Comparison of ENCODE assay signal across 13 mouse cellular contexts in the genomic region with DNA sequence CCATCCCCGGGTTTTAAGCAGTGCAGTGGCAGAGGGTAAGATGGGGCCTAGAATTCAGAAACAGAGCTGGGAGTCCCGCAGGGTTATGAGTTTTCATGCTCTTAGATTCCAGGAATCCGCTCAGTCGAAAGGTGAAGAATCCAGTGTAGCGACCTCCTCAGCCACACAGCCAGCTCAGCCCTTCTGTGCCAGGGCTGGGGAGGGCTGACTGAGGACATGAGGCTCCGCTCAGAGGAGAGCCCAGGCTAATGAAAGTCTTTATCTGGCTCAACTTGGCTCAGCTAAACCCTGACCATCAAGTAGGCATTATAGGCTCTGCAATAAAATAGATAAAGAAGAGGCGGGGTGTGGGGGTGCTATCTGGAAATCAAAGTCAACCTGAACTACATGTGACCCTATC. TPM values are rescaled to one million over a fixed set of nuclear protein-coding genes. Genes with fewer than 3 reads are reported as not detected.
DNase-seq lines count a peak whose midpoint lies in the region; ATAC-seq and TF ChIP-seq lines count a peak whose summit lies in the region.
"Had no signal": no experiment of that assay in that cellular context is flagged by ENCODE, and none has a peak within 500 bp of the region (broad histone marks: within the 10 kb centered on the region; RNA-seq: fewer than 3 reads in every experiment).

No protein-coding gene starts in this region.

- H3K9ac ChIP-seq in forebrain, embryonic 13.5 days, result no peak overlapping the region
- no peak overlapping the region for H3K9ac ChIP-seq in forebrain, embryonic 12.5 days
- no peak overlapping the region for H3K9ac ChIP-seq in kidney, postnatal 0 days (ENCODE audit: low read depth, low read length)
- no peak overlapping the region for H3K9ac ChIP-seq in embryonic facial prominence, embryonic 13.5 days
- H3K9ac ChIP-seq in limb, embryonic 12.5 days (replicated peaks), result no peak overlapping the region
- H3K9ac ChIP-seq: liver, embryonic 14.5 days had no signal

- no peak overlapping the region for H3K27ac ChIP-seq in forebrain, embryonic 13.5 days
- no peak overlapping the region for H3K27ac ChIP-seq in forebrain, embryonic 12.5 days
- no peak overlapping the region for H3K27ac ChIP-seq in kidney, postnatal 0 days
- peak overlapping the region; percentile 96 for H3K27ac ChIP-seq in embryonic facial prominence, embryonic 13.5 days
- peak overlapping the region; percentile 94; the same call in 1 of the 2 replicates for H3K27ac ChIP-seq in limb, embryonic 12.5 days
- H3K27ac ChIP-seq: liver, embryonic 14.5 days had no signal

- H3K36me3 ChIP-seq in forebrain, embryonic 13.5 days (ENCODE audit: poor library complexity, severe bottlenecking), result no peaks in the 10 kb centered on the region
- no peaks in the 10 kb centered on the region for H3K36me3 ChIP-seq in forebrain, embryonic 12.5 days (replicated peaks)
- no peaks in the 10 kb centered on the region for H3K36me3 ChIP-seq in kidney, postnatal 0 days (ENCODE audit: insufficient read depth, low read length)
- no peaks in the 10 kb centered on the region for H3K36me3 ChIP-seq in embryonic facial prominence, embryonic 13.5 days
- H3K36me3 ChIP-seq in limb, embryonic 12.5 days, result no peaks in the 10 kb centered on the region

- no peak for TF ChIP-seq CTCF in kidney, postnatal 0 days (IDR thresholded peaks at IDR 0.05; ENCODE audit: low read depth)

- peaks cover 29% of the 10 kb centered on the region for H3K4me1 ChIP-seq in forebrain, embryonic 13.5 days
- peaks cover 29% of the 10 kb centered on the region for H3K4me1 ChIP-seq in forebrain, embryonic 12.5 days
- H3K4me1 ChIP-seq in kidney, postnatal 0 days (replicated peaks; ENCODE audit: insufficient read depth, low read length), result peaks cover 3% of the 10 kb centered on the region; the same call in 1 of the 2 replicates
- peaks cover 31% of the 10 kb centered on the region for H3K4me1 ChIP-seq in embryonic facial prominence, embryonic 13.5 days
- H3K4me1 ChIP-seq in limb, embryonic 12.5 days (replicated peaks), result peaks cover 21% of the 10 kb centered on the region

- no peak for DNase-seq in kidney, postnatal 0 days (ENCODE audit: low spot score)
- DNase-seq in kidney, adult 18-20 months, result no peak
- no peak for DNase-seq in natural killer cell, adult 2 months (ENCODE audit: low spot score in 2 of 2)
- DNase-seq in left cerebral cortex, adult 8-10 months (ENCODE audit: low spot score in 2 of 2), result no peak
- DNase-seq: adrenal gland, postnatal 10 days; gastrocnemius, postnatal 36 days; heart, postnatal 4 days; thymus, adult 18-20 months had no signal

- H3K27me3 ChIP-seq in forebrain, embryonic 13.5 days, result no peaks in the 10 kb centered on the region
- no peaks in the 10 kb centered on the region for H3K27me3 ChIP-seq in forebrain, embryonic 12.5 days
- no peaks in the 10 kb centered on the region for H3K27me3 ChIP-seq in kidney, postnatal 0 days (ENCODE audit: insufficient read depth, low read length)
- no peaks in the 10 kb centered on the region for H3K27me3 ChIP-seq in embryonic facial prominence, embryonic 13.5 days
- H3K27me3 ChIP-seq in limb, embryonic 12.5 days, result no peaks in the 10 kb centered on the region

- H3K4me3 ChIP-seq in forebrain, embryonic 13.5 days, result no peak overlapping the region
- no peak overlapping the region for H3K4me3 ChIP-seq in forebrain, embryonic 12.5 days (replicated peaks)
- H3K4me3 ChIP-seq in kidney, postnatal 0 days (replicated peaks; ENCODE audit: low read depth, low read length), result no peak overlapping the region
- H3K4me3 ChIP-seq in embryonic facial prominence, embryonic 13.5 days, result no peak overlapping the region; the same call in 1 of the 2 replicates
- H3K4me3 ChIP-seq in limb, embryonic 12.5 days (replicated peaks), result no peak overlapping the region

- WGBS in forebrain, embryonic 13.5 days, result 95% methylated on average over 7 of the region's 7 CpGs
- 90% methylated on average over 7 of the region's 7 CpGs for WGBS in forebrain, embryonic 12.5 days
- WGBS in kidney, postnatal 0 days, result 86% methylated on average over 7 of the region's 7 CpGs
- WGBS in embryonic facial prominence, embryonic 13.5 days, result 85% methylated on average over 7 of the region's 7 CpGs
- WGBS in limb, embryonic 12.5 days, result 92% methylated on average over 7 of the region's 7 CpGs

- H3K4me2 ChIP-seq in forebrain, embryonic 13.5 days, result peak overlapping the region; percentile 60; the same call in 1 of the 2 replicates
- H3K4me2 ChIP-seq in forebrain, embryonic 12.5 days, result no peak overlapping the region
- H3K4me2 ChIP-seq in kidney, postnatal 0 days (ENCODE audit: low read length), result 0 out of 2 replicates have a peak overlapping the region, but pooled peaks have one; percentile 57
- peak overlapping the region; percentile 58; the same call in 1 of the 2 replicates for H3K4me2 ChIP-seq in embryonic facial prominence, embryonic 13.5 days
- H3K4me2 ChIP-seq in limb, embryonic 12.5 days, result peak overlapping the region; percentile 50

- H3K9me3 ChIP-seq in forebrain, embryonic 13.5 days (replicated peaks), result no peaks in the 10 kb centered on the region
- H3K9me3 ChIP-seq in forebrain, embryonic 12.5 days, result no peaks in the 10 kb centered on the region
- no peaks in the 10 kb centered on the region for H3K9me3 ChIP-seq in kidney, postnatal 0 days (replicated peaks; ENCODE audit: low read length)
- H3K9me3 ChIP-seq in embryonic facial prominence, embryonic 13.5 days, result no peaks in the 10 kb centered on the region
- H3K9me3 ChIP-seq in limb, embryonic 12.5 days, result no peaks in the 10 kb centered on the region

- ATAC-seq in forebrain, embryonic 13.5 days, result no peak
- ATAC-seq in forebrain, embryonic 12.5 days (ENCODE audit: low FRiP score), result no peak
- ATAC-seq in kidney, postnatal 0 days (replicated peaks; ENCODE audit: low FRiP score, low read depth), result no peak
- ATAC-seq in embryonic facial prominence, embryonic 13.5 days (ENCODE audit: insufficient number of reproducible peaks, insufficient read depth, low FRiP score, low TSS enrichment, low read depth), result no peak
- ATAC-seq in limb, embryonic 12.5 days (ENCODE audit: insufficient number of reproducible peaks, insufficient read depth, low FRiP score, low TSS enrichment, low read depth), result no peak

RNA-seq across cellular contexts. Expression of gene Prr5, which starts 16.3 kb away (rescaled TPM):
- polyA plus RNA-seq in forebrain, embryonic 13.5 days (2015; fragmentation: Nextera tagmentation; extraction: Ambion mirVana), result 7.0 and 8.0 TPM in 2 replicates
- 7.6 and 10.1 TPM in 2 replicates for polyA plus RNA-seq in forebrain, embryonic 12.5 days (2016; fragmentation: Nextera tagmentation; extraction: Ambion mirVana)
- 35.0 and 35.6 TPM in 2 replicates for polyA plus RNA-seq in kidney, postnatal 0 days (2015; fragmentation: Nextera tagmentation; extraction: Ambion mirVana)
- polyA plus RNA-seq in embryonic facial prominence, embryonic 13.5 days (2015; fragmentation: Nextera tagmentation; extraction: Ambion mirVana), result 18.8 and 20.7 TPM in 2 replicates
- 16.7 and 20.7 TPM in 2 replicates for polyA plus RNA-seq in limb, embryonic 12.5 days (2016; fragmentation: Nextera tagmentation; extraction: Ambion mirVana)
- total RNA-seq in left cerebral cortex, adult 8-10 months (2022), result 10 to 100 TPM in 2 of 4 experiments, 1 to 10 TPM in 2; 9.1 to 13.9 (median 10.2) TPM

Comparison
In these comparisons a context has a peak if more than half of its experiments do, and no peak if none do; other contexts are left out.
1. H3K27ac ChIP-seq: peak in embryonic facial prominence, embryonic 13.5 days (single experiment) and limb, embryonic 12.5 days (single experiment); none in forebrain, embryonic 13.5 days (single experiment), forebrain, embryonic 12.5 days (single experiment) and kidney, postnatal 0 days (single experiment).